In genomic region chr7:3948223-3948622, GRCm38 (mm10) we compare ENCODE assay signal across 19 mouse cellular contexts. TPM values are rescaled to one million over a fixed set of nuclear protein-coding genes. Genes with fewer than 3 reads are reported as not detected.
"Had no signal": no experiment of that assay in that cellular context is flagged by ENCODE, and none has a peak within 500 bp of the region (broad histone marks: within the 10 kb centered on the region; RNA-seq: fewer than 3 reads in every experiment).

No protein-coding gene starts in this region.

- DNase-seq: lung, adult 2 months; lung, postnatal 10 days; right cerebral cortex, postnatal 14 days; thymus, adult 2 months; thymus, postnatal 25 days; thymus, postnatal 4 days had no signal

- H3K4me1 ChIP-seq: liver, embryonic 12.5 days; lung, embryonic 15.5 days; midbrain, embryonic 13.5 days; midbrain, embryonic 15.5 days; neural tube, embryonic 12.5 days; stomach, embryonic 15.5 days had no signal

- H3K9ac ChIP-seq: liver, embryonic 12.5 days; liver, embryonic 14.5 days; lung, embryonic 15.5 days; midbrain, embryonic 13.5 days; midbrain, embryonic 15.5 days; neural tube, embryonic 12.5 days; stomach, embryonic 15.5 days had no signal

- H3K27me3 ChIP-seq: liver, embryonic 12.5 days; lung, embryonic 15.5 days; megakaryocyte, embryonic 14.5 days; midbrain, embryonic 13.5 days; midbrain, embryonic 15.5 days; neural tube, embryonic 12.5 days; stomach, embryonic 15.5 days had no signal

- ATAC-seq: liver, embryonic 12.5 days; midbrain, embryonic 13.5 days; midbrain, embryonic 15.5 days had no signal

- H3K4me2 ChIP-seq: liver, embryonic 12.5 days; lung, embryonic 15.5 days; midbrain, embryonic 11.5 days; midbrain, embryonic 13.5 days; midbrain, embryonic 15.5 days; neural tube, embryonic 12.5 days; stomach, embryonic 15.5 days had no signal

- H3K9me3 ChIP-seq: liver, embryonic 12.5 days; lung, embryonic 15.5 days; megakaryocyte, embryonic 14.5 days; midbrain, embryonic 13.5 days; midbrain, embryonic 15.5 days; neural tube, embryonic 12.5 days; stomach, embryonic 15.5 days had no signal

- H3K36me3 ChIP-seq: liver, embryonic 12.5 days; lung, embryonic 15.5 days; midbrain, embryonic 13.5 days; midbrain, embryonic 15.5 days; neural tube, embryonic 12.5 days; stomach, embryonic 15.5 days had no signal

- H3K27ac ChIP-seq: liver, embryonic 12.5 days; liver, embryonic 14.5 days; lung, embryonic 15.5 days; macrophage; midbrain, embryonic 13.5 days; midbrain, embryonic 15.5 days; neural tube, embryonic 12.5 days; stomach, embryonic 15.5 days; stomach, postnatal 0 days had no signal

- H3K4me3 ChIP-seq: liver, embryonic 12.5 days; lung, embryonic 15.5 days; megakaryocyte, embryonic 14.5 days; midbrain, embryonic 13.5 days; midbrain, embryonic 15.5 days; neural tube, embryonic 12.5 days; stomach, embryonic 15.5 days had no signal

RNA-seq across cellular contexts. Expression of gene Lilra6, which starts 32.9 kb away (rescaled TPM):
- total RNA-seq: midbrain, postnatal 0 days had no signal
- polyA plus RNA-seq: midbrain, embryonic 11.5 days; midbrain, embryonic 13.5 days; midbrain, embryonic 15.5 days; midbrain, postnatal 0 days; neural tube, embryonic 12.5 days; neural tube, embryonic 14.5 days had no signal

RNA-seq across cellular contexts. Expression of gene Gm14548, which starts 50.3 kb away (rescaled TPM):
- total RNA-seq: midbrain, postnatal 0 days had no signal
- polyA plus RNA-seq: midbrain, embryonic 11.5 days; midbrain, embryonic 13.5 days; midbrain, embryonic 15.5 days; midbrain, postnatal 0 days; neural tube, embryonic 12.5 days; neural tube, embryonic 14.5 days had no signal
